In the genomic region with DNA sequence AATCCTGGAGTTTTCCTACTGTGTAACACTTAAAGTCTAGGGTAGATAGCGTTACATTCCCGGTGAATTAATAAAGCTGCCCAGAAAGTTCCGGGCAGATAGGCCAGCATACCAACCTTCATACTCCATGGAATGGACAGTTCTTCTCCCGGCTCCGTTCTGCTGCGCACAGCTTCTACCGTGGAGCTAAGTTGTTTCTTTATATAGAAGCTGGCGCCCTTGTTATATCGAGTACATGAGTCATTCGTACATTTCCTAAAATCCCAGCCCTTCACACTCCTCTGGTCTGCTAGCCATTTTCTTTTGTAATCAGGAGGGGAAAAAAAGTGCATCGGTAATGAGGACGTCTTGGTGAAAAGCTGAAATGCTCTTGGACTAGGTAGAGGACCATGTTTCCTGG, we compare ENCODE assay signal across 31 mouse cellular contexts. TPM values are rescaled to one million over a fixed set of nuclear protein-coding genes. Genes with fewer than 3 reads are reported as not detected.
A peak's percentile ranks its signal among the peaks of the same experiment; 100 is the strongest.
DNase-seq lines count a peak whose midpoint lies in the region; ATAC-seq and TF ChIP-seq lines count a peak whose summit lies in the region.
"Had no signal": no experiment of that assay in that cellular context is flagged by ENCODE, and none has a peak within 500 bp of the region (broad histone marks: within the 10 kb centered on the region; RNA-seq: fewer than 3 reads in every experiment).

No protein-coding gene starts in this region.

- no peak overlapping the region for H3K9ac ChIP-seq in heart, adult 2 months (ENCODE audit: low read depth, low read length)
- no peak overlapping the region for H3K9ac ChIP-seq in heart, embryonic 11.5 days (ENCODE audit: low read depth, low read length)
- peak overlapping the region; percentile 42; the same call in 1 of the 2 replicates for H3K9ac ChIP-seq in heart, embryonic 16.5 days (ENCODE audit: low read length)
- no peak overlapping the region for H3K9ac ChIP-seq in lung, embryonic 14.5 days
- H3K9ac ChIP-seq: embryonic facial prominence, embryonic 13.5 days; forebrain, embryonic 15.5 days; hindbrain, embryonic 15.5 days; kidney, embryonic 15.5 days; limb, embryonic 15.5 days; liver, embryonic 13.5 days; midbrain, embryonic 15.5 days; neural tube, embryonic 15.5 days; stomach, embryonic 15.5 days had no signal

- TF ChIP-seq EP300 in heart, adult 2 months (IDR thresholded peaks at IDR 0.05; ENCODE audit: insufficient read depth, low read depth, low read length), result no peak

- DNase-seq in heart, adult 2 months, result peak in 1 of 2 experiments; percentile 41
- no peak for DNase-seq in heart, postnatal 25 days (ENCODE audit: low spot score)
- no peak for DNase-seq in lung, embryonic 14.5 days
- no peak for DNase-seq in lung, adult 18-20 months
- peak; percentile 72 for DNase-seq in brain, adult 2 months (ENCODE audit: low read depth, low spot score)
- no peak for DNase-seq in urinary bladder, adult 2 months (ENCODE audit: low spot score)
- DNase-seq: adrenal gland, postnatal 14 days; cerebellum, adult 11-12 months; cerebellum, adult 9-11 months; gastrocnemius, postnatal 10 days; kidney, adult 18-20 months; kidney, postnatal 25 days; liver, embryonic 13.5 days; lung, adult 2 months; right cerebral cortex, postnatal 25 days had no signal

- H3K79me2 ChIP-seq in heart, adult 2 months (replicated peaks; ENCODE audit: control insufficient read depth, insufficient read depth, low read length), result no peaks in the 10 kb centered on the region

- peak overlapping the region; percentile 52 for H3K27ac ChIP-seq in heart, adult 2 months
- H3K27ac ChIP-seq in heart, embryonic 11.5 days (ENCODE audit: low read depth, low read length), result no peak overlapping the region
- H3K27ac ChIP-seq in heart, embryonic 16.5 days (ENCODE audit: low read length), result peak overlapping the region; percentile 88
- H3K27ac ChIP-seq in lung, embryonic 14.5 days (ENCODE audit: low read depth), result peak overlapping the region; percentile 66
- H3K27ac ChIP-seq: embryonic facial prominence, embryonic 13.5 days; forebrain, embryonic 10.5 days; forebrain, embryonic 15.5 days; hindbrain, embryonic 10.5 days; hindbrain, embryonic 15.5 days; kidney, embryonic 15.5 days; limb, embryonic 10.5 days; limb, embryonic 15.5 days; liver, embryonic 13.5 days; midbrain, embryonic 10.5 days; midbrain, embryonic 15.5 days; neural tube, embryonic 15.5 days; stomach, embryonic 15.5 days had no signal

- no peak overlapping the region for H3K4me2 ChIP-seq in heart, embryonic 11.5 days
- H3K4me2 ChIP-seq in heart, embryonic 16.5 days (ENCODE audit: low read depth, low read length), result peak overlapping the region; percentile 41
- no peak overlapping the region for H3K4me2 ChIP-seq in lung, embryonic 14.5 days
- H3K4me2 ChIP-seq: embryonic facial prominence, embryonic 13.5 days; forebrain, embryonic 15.5 days; hindbrain, embryonic 15.5 days; kidney, embryonic 15.5 days; limb, embryonic 15.5 days; liver, embryonic 13.5 days; midbrain, embryonic 15.5 days; neural tube, embryonic 15.5 days; stomach, embryonic 15.5 days had no signal

- no peaks in the 10 kb centered on the region for H3K9me3 ChIP-seq in heart, embryonic 11.5 days (replicated peaks; ENCODE audit: control insufficient read depth, low read length)
- H3K9me3 ChIP-seq in heart, embryonic 16.5 days (replicated peaks; ENCODE audit: control insufficient read depth, low read length), result no peaks in the 10 kb centered on the region
- H3K9me3 ChIP-seq in lung, embryonic 14.5 days (ENCODE audit: low read depth, low read length), result no peaks in the 10 kb centered on the region
- H3K9me3 ChIP-seq: embryonic facial prominence, embryonic 13.5 days; forebrain, embryonic 10.5 days; forebrain, embryonic 15.5 days; G1E; hindbrain, embryonic 10.5 days; hindbrain, embryonic 15.5 days; kidney, embryonic 15.5 days; limb, embryonic 10.5 days; limb, embryonic 15.5 days; liver, embryonic 13.5 days; midbrain, embryonic 10.5 days; midbrain, embryonic 15.5 days; neural tube, embryonic 15.5 days; stomach, embryonic 15.5 days had no signal

- intact Hi-C loops in heart, adult 2 months (cut with DNase I), result no loop called here
- intact Hi-C loops in heart, postnatal 25 days (cut with DNase I), result no loop called here

- H3K4me1 ChIP-seq in heart, adult 2 months (ENCODE audit: control insufficient read depth, insufficient read depth, low read length), result peaks cover 8% of the 10 kb centered on the region; the same call in 1 of the 2 replicates
- H3K4me1 ChIP-seq in heart, embryonic 11.5 days (ENCODE audit: control insufficient read depth, insufficient read depth, low read length), result peaks cover 27% of the 10 kb centered on the region
- H3K4me1 ChIP-seq in heart, embryonic 16.5 days (ENCODE audit: control insufficient read depth, insufficient read depth, low read length), result peaks cover 39% of the 10 kb centered on the region
- peaks cover 24% of the 10 kb centered on the region for H3K4me1 ChIP-seq in lung, embryonic 14.5 days (ENCODE audit: insufficient read depth)
- H3K4me1 ChIP-seq: liver, embryonic 13.5 days had no signal

- ATAC-seq in heart, embryonic 11.5 days (replicated peaks; ENCODE audit: insufficient number of reproducible peaks, low FRiP score, low TSS enrichment), result no peak
- 0 out of 2 replicates have a peak, but pooled peaks have one; percentile 43 for ATAC-seq in heart, embryonic 16.5 days (replicated peaks; ENCODE audit: extremely low read depth, insufficient read depth, low FRiP score)
- no peak for ATAC-seq in lung, embryonic 14.5 days (ENCODE audit: insufficient read depth)
- ATAC-seq: forebrain, embryonic 15.5 days; midbrain, embryonic 15.5 days; Patski had no signal

- no peak overlapping the region for H3K4me3 ChIP-seq in heart, adult 2 months
- H3K4me3 ChIP-seq in heart, embryonic 11.5 days (ENCODE audit: low read depth, low read length), result no peak overlapping the region
- no peak overlapping the region for H3K4me3 ChIP-seq in heart, embryonic 16.5 days (ENCODE audit: low read length)
- no peak overlapping the region for H3K4me3 ChIP-seq in lung, embryonic 14.5 days (ENCODE audit: low read depth, low read length)
- H3K4me3 ChIP-seq: embryonic facial prominence, embryonic 13.5 days; forebrain, embryonic 10.5 days; forebrain, embryonic 15.5 days; hindbrain, embryonic 10.5 days; hindbrain, embryonic 15.5 days; kidney, embryonic 15.5 days; limb, embryonic 10.5 days; limb, embryonic 15.5 days; liver, embryonic 13.5 days; midbrain, embryonic 10.5 days; midbrain, embryonic 15.5 days; neural tube, embryonic 15.5 days; stomach, embryonic 15.5 days had no signal

- no peak for TF ChIP-seq POLR2A in heart, adult 2 months (IDR thresholded peaks at IDR 0.05; ENCODE audit: insufficient read depth, low read depth, low read length)

- no peak for TF ChIP-seq CTCF in heart, adult 2 months (IDR thresholded peaks at IDR 0.05)
- TF ChIP-seq CTCF in lung, embryonic 14.5 days (IDR thresholded peaks at IDR 0.05; ENCODE audit: low read depth), result no peak

- H3K36me3 ChIP-seq in heart, adult 2 months (ENCODE audit: control insufficient read depth, insufficient read depth, low read length), result no peaks in the 10 kb centered on the region
- no peaks in the 10 kb centered on the region for H3K36me3 ChIP-seq in heart, embryonic 11.5 days (ENCODE audit: control insufficient read depth, insufficient read depth, low read length)
- H3K36me3 ChIP-seq in heart, embryonic 16.5 days (ENCODE audit: control insufficient read depth, insufficient read depth), result no peaks in the 10 kb centered on the region
- no peaks in the 10 kb centered on the region for H3K36me3 ChIP-seq in lung, embryonic 14.5 days (ENCODE audit: insufficient read depth)
- H3K36me3 ChIP-seq: embryonic facial prominence, embryonic 13.5 days; forebrain, embryonic 10.5 days; forebrain, embryonic 15.5 days; G1E; hindbrain, embryonic 10.5 days; hindbrain, embryonic 15.5 days; kidney, embryonic 15.5 days; limb, embryonic 10.5 days; limb, embryonic 15.5 days; liver, embryonic 13.5 days; midbrain, embryonic 10.5 days; midbrain, embryonic 15.5 days; neural tube, embryonic 15.5 days; stomach, embryonic 15.5 days had no signal

- 54% methylated on average over 12 of the region's 12 CpGs for WGBS in heart, adult 2 months
- WGBS in heart, embryonic 11.5 days (ENCODE audit: insufficient replicate concordance), result 64% methylated on average over 12 of the region's 12 CpGs
- WGBS in heart, embryonic 16.5 days, result 38% methylated on average over 12 of the region's 12 CpGs
- WGBS in lung, embryonic 14.5 days, result 58% methylated on average over 12 of the region's 12 CpGs

- H3K27me3 ChIP-seq in heart, adult 2 months (ENCODE audit: control insufficient read depth, insufficient read depth, low read length), result no peaks in the 10 kb centered on the region
- no peaks in the 10 kb centered on the region for H3K27me3 ChIP-seq in heart, embryonic 11.5 days (ENCODE audit: control insufficient read depth, insufficient read depth, low read length)
- no peaks in the 10 kb centered on the region for H3K27me3 ChIP-seq in heart, embryonic 16.5 days (ENCODE audit: control insufficient read depth, insufficient read depth, low read length)
- no peaks in the 10 kb centered on the region for H3K27me3 ChIP-seq in lung, embryonic 14.5 days (ENCODE audit: insufficient read depth, low read length)
- H3K27me3 ChIP-seq: forebrain, embryonic 15.5 days; hindbrain, embryonic 15.5 days; limb, embryonic 15.5 days; neural tube, embryonic 15.5 days; Patski; stomach, embryonic 15.5 days had no signal

RNA-seq across cellular contexts. Expression of a gene that starts 7.0 kb away (rescaled TPM):
- total RNA-seq in heart, adult 2 months (2021), result 10 to 100 TPM; 27.8 to 28.9 TPM
- 31.3 and 44.4 TPM in 2 replicates for polyA plus RNA-seq in heart, adult 2 months (2012; rRNA removed)
- polyA plus RNA-seq in heart, embryonic 11.5 days (2014; fragmentation: Nextera tagmentation; extraction: Ambion mirVana), result 75.9 and 87.0 TPM in 2 replicates
- polyA plus RNA-seq in heart, embryonic 16.5 days (2015; fragmentation: Nextera tagmentation; extraction: Ambion mirVana), result 101 and 112 TPM in 2 replicates
- total RNA-seq in heart, postnatal 25 days (2021), result 10 to 100 TPM; 35.8 to 50.2 TPM
- polyA plus RNA-seq in lung, embryonic 14.5 days (2014; fragmentation: Nextera tagmentation; extraction: Ambion mirVana), result 90.2 and 93.2 TPM in 2 replicates
- polyA plus RNA-seq in urinary bladder, adult 2 months (2012; rRNA removed), result 88.0 and 114 TPM in 2 replicates
